Mouse (Mus musculus): ENCODE measurements at regions not wholly inside any gene's neighbourhood (a gene's known extent, or its start where the extent isn't known, plus 50 kb on each side); places are given as distances from the start of the nearest gene placed in this dataset.

DNA sequence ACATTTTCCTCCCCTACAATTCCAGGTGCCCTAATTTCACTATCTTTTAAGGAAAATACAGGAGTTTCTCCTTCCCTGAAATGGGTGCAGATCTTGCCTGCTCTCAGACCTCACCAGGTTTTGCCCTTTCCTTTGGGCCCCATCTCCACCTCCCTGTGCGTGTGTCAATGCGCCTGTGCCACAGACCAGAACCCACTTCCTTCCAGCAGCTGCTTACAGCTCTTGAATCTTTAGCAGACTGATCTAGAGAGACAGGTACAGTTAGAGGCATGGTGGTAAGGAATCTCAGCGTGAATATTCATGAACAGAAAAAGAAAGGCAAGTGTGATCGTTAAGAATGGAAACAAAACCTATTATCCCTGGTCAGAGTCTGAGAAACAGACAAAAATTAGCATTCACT lies 80.3 kb upstream of the Nr4a3 start:
- H3K4me3 ChIP-seq (ENCODE audit: insufficient read depth, low read length), result no peak overlapping the region
- no peaks in the 10 kb centered on the region for H3K4me1 ChIP-seq (ENCODE audit: control insufficient read depth, insufficient read depth, low read length)
- no peak overlapping the region for H3K27ac ChIP-seq (ENCODE audit: insufficient read depth, low read length)
- TF ChIP-seq POLR2A (IDR thresholded peaks at IDR 0.05; ENCODE audit: low read depth, low read length) (no peak), CTCF (IDR thresholded peaks at IDR 0.05; ENCODE audit: borderline replicate concordance, insufficient read depth, low read length) (no peak)

DNA sequence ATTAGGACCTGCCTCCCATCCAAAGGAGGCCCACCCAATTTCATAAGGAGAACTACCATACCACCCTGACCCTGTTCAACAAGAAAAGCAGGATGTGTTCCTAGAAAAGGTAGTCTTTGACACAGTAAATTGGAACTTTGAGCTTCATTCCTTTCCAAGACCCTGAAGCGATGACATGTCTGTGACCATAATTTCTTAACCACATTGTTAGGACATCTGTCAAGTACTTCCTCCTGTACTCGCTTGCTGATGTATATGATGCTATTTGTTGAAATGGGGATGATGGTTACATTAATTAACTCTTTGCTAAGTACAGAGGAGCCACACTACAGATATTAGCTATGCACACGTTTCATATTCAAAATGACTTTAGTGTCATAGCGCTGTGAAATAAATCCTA lies 73.1 kb upstream of the Nr4a3 start:
- H3K4me3 ChIP-seq (ENCODE audit: insufficient read depth, low read length), result no peak overlapping the region
- no peak overlapping the region for H3K27ac ChIP-seq (ENCODE audit: insufficient read depth, low read length)
- no peak for TF ChIP-seq CTCF (IDR thresholded peaks at IDR 0.05; ENCODE audit: borderline replicate concordance, insufficient read depth, low read length)
- no peak for TF ChIP-seq POLR2A (IDR thresholded peaks at IDR 0.05; ENCODE audit: low read depth, low read length)
- H3K4me1 ChIP-seq (ENCODE audit: control insufficient read depth, insufficient read depth, low read length), result no peaks in the 10 kb centered on the region

DNA sequence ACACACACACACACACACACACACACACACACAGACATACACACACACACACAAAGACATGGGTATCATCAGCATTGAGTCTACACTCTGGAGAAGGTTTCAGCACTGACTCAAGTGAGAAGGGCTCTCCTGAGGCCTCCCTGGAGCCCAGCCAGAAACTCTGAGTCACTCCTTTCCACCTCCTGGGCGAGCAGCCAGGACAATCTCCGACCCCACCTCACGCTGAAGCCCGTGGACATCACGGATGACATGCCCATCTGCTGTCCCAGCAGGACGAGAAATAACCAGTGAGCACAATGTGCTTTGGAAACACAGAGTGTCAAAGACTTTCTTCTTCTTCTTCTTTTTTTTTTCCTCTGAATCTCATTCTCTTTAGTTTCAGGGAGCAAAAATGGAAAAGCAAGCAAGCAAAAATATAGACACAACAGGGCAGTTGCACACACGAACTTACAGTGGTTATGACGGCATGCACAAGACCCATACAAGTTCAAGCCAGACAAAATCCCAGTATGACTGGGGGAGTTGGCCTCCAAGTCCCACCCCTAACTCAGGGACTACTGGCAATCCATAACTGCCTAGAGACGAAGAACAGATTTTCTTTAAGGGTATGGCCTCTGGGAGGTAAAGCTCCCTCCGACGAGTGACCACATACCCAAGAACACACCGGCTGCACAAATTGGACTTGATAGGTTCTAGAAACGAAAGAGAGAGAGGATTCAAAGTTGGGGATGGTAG lies 65.2 kb upstream of the Nr4a3 start:
- Histone ChIP-seq H3K4me3 (ENCODE audit: insufficient read depth, low read length) (no peak overlapping the region), H3K27ac (ENCODE audit: insufficient read depth, low read length) (no peak overlapping the region), H3K4me1 (ENCODE audit: control insufficient read depth, insufficient read depth, low read length) (no peaks in the 10 kb centered on the region)
- TF ChIP-seq POLR2A (IDR thresholded peaks at IDR 0.05; ENCODE audit: low read depth, low read length), result no peak
- no peak for TF ChIP-seq CTCF (IDR thresholded peaks at IDR 0.05; ENCODE audit: borderline replicate concordance, insufficient read depth, low read length)

Measured in embryonic fibroblast, embryonic 13.5 days (primary cell).